Mouse (Mus musculus) thymus, postnatal 36 days (tissue): ENCODE results near the gene Tgm2.

Experiments used
- DNase-seq, 2 experiments: peaks; one replicate each; pipeline ENCODE4 v3.0.0; 2022; ENCODE audit warnings: mixed read lengths in 2 of 2

Tgm2 gene

DNA sequence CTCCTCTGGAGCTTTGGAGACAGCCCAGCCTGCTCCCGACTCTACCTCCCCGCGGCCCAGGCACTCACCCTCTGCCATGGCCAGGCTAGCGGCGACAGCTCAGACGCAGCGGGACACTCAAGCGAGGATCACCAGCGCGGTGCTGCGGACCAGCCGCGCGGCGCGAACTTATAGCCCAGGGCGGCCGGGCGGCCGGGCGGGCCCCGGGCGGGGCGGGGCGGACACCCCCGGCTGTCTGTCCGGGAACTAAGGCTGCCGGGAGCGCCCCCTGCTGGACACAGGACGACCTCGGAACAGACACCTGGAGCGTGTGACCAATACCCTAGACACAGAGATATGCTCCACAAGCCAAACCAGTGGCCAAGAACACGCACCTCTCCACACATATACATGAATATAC, at the start of gene Tgm2:
Gene Tgm2, minus strand, starts transcription at position 214 of the 400 bp plus-strand sequence.
- peak; percentile 76 to 79 for DNase-seq

DNA sequence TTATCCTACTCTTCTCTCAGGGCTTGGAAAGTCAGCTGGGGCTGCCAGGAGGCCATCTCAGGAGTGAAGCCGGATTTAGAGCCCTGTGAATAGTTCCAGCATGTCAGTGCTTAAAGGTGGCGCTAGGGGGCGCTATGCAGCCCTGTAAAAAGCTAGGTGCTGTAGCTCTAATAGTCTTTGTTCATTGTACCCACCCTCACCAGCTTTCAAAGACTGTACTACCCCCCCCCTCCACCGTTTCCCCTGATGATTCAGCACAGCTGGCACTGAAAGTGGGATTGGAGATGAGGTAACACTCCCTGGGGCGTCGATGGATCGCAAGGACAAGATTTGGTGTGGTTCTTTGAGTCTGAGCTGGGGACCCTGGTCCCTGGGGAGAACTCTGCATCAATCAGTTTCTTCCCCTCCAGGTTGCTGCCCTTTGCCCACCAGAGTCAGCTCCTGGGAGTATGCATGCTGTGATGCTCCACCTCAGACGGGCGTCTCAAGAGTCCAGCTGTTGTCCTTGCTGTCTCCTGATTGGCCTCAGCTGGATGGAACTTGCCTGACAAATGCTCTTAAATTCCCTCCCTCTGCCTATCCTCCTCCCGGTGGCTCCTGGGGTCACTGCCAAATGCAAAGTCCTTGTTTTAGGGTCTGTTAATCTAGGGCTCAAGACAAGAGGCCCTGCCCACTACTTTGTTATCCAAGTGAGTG, 48.9 kb upstream of the Tgm2 start:
- no peak for DNase-seq

DNA sequence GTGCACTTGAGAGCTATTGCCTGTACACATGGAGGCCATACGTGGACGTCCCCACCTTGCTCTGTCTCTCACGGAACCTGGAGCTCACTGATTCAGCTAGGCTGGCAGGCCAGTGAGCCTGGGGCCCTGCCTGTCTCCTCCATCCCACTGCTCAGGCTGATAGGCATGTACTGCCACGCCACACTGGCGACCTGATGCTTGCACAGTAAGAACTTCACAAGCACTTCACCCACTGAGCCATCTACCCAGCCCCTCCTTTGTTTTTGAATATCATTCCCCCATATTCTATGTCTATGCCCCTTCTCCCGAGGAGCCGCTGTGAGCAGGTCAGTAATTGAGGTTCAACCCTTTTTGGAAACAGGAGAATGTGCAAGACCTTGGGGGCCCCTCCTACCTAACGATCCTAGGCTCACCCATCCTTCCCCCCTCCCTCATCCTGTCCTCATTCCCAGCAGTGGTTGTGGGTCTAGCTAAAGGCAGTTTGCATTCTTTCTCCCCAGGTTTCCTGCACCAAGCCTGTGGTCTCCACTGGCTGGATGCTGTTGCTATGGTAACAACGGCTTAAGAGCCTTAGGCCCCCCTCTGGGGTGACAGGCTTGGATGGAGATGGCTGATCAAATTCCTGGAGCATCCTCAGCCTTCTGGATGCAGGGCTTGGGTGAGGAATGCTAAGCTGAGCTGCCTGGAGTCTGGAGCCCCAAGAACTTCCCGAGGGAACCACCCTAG, 47.5 kb upstream of the Tgm2 start:
- DNase-seq: no peak

DNA sequence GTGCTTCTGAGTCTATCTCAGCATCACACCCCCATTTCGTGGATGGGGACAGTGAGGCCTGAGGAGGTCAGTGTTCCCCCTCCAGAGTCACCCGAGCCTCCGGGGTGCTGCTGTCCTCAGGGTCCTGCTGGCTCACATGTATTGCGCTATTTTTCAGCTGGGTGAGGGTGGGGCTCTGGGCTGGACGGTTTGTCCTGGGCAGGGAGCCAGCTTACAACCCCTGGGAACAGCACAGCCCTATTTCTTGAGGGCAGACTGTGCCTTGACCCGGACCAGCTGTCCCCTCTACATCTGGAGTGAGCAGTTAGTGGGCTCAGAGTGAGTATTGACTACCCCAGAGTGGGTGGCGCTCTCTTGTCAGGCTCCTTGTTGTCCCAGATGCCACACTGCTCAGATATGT, 44.9 kb upstream of the Tgm2 start:
- DNase-seq: no peak

DNA sequence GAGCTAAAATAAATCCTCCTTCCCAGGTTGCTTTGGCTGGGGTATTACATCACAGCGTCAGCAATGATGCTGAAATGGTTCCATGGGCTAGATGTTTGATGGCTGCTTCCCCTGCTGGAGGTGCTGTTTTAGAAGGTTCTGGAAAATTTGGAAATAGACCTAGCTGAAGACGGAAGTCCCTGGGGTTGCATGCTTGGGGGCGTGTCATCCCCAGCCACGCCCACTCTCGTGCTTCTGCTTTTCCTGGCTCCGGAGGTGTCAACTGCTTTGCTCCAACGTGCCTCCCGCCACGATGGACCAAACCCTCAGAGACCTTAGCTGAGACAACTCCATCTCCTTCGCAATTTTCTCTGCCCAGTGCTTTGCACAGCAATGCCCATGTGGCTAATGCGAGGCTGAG, 43.2 kb upstream of the Tgm2 start:
- DNase-seq: no peak

DNA sequence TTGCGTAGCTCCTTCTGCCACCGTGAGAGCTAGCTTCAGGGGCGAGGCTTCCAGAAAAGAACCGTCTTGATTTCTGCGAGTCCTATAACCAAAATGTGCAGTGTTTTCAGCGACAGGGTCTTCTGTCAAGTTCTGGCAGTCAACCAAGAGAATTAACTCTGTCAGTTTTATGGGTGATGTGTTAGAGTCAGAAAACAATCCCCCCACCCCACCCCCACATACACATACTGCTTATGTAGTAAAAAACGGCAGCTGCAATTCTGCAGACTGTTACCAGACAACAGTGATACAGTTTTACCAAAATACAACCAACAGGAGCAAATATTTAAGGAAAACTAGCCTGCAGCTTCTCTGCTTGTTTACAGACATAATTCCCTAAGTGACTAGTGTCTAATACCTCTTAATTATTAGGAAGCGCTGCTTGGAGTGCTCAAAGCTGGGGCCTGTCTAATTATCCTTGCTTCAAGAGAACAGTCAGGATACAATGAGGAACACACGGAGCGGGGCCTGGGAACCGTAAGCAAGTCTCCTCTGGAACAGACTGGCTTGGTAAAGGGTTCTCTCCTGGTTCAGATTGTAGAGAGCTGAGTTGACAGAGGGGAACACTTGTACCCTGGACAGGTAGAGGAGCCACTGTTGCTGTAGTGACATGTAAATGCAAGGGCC, 40.1 kb upstream of the Tgm2 start:
- no peak for DNase-seq

DNA sequence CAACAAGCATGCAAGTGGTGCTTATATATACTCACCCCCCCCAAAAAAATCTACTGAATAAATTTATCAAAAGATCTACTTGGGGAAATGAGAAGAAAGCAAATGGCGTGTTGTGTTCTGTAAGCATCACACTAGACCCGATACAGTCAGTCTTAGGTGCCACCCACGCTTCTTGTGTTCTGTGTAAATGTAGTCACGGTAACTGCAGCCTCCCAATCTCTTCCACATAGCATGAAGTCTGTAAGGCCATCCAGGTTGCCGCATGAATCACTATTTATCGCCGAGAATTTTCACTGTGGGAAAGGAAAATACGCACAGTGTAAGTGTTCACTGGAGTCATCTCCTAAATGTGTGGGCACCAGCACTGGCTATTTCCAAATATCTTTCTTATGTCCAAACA, 37.0 kb upstream of the Tgm2 start:
- no peak for DNase-seq

DNA sequence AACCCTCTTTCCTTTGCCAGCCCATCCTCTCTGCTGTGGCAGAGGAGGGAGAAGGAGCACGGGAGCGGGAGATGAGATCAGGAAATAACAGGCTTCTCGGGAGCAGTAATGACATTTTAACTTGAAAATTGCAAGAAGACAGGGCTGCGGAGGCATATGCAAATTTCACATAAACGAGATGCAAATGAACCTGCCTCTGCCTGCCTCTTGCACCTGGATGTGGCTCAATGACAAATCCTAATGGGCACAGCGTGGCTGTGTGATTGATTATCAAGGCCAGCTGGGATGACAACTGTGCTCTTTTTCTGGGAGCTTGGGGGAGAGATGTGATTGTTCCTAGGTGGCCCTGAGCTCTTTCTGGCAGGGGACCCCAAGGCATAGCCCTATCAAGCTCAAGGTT, 35.7 kb upstream of the Tgm2 start:
- DNase-seq: no peak

DNA sequence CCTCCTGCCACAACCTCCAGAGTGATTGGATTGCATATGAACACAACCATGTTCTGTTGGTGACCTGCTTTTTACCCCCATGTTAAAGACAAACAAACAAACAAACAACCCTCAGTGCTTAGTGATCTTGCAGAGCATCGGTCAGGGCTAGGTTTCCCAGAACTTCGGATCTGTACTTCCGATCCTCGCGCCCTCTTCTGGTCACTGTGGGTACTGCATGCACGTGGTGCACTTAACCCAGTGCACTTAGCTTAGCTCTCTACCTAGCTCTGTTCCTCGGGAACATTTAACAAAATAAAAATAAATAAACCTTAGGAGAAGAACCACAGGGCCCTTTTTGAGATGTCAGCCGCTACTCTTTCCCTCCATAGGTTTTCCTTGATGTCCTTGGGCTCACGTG, 34.6 kb upstream of the Tgm2 start:
- DNase-seq: peak; percentile 45 to 51

DNA sequence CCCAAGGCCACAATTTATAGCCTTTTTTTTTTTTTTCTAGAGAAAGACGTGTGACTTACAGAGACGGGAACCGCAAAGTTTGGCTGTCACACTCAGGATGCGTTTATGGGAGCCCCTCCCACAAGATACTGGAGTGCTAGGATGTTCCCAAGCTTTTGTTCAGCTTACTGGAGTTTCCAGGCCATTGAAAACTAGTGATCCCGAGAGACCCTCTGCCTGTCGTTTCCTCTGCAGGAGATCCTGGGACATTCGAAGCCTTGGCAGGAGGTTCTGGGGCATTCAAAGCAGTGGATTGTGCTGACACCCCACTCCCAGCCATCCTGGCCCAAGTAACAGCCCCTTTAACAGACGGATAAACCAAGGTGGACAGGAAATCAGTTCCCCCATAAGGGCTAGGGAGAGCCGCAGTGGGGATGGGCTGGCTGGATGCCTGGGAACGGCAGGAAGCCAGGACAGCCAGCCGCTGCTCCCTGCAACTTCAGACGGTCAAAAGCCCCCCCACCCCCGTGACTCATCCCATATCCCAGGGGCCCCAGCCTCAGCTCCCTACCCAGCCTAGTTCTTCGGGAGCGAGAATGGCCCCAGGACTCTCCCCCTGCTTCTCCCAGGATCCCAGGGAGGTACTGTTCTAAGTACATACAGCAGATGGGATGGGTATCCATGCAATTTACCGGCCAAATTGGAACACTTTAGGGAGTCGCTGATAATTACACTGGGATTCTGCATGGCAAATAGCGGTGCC, 33.3 kb upstream of the Tgm2 start:
- DNase-seq: no peak

DNA sequence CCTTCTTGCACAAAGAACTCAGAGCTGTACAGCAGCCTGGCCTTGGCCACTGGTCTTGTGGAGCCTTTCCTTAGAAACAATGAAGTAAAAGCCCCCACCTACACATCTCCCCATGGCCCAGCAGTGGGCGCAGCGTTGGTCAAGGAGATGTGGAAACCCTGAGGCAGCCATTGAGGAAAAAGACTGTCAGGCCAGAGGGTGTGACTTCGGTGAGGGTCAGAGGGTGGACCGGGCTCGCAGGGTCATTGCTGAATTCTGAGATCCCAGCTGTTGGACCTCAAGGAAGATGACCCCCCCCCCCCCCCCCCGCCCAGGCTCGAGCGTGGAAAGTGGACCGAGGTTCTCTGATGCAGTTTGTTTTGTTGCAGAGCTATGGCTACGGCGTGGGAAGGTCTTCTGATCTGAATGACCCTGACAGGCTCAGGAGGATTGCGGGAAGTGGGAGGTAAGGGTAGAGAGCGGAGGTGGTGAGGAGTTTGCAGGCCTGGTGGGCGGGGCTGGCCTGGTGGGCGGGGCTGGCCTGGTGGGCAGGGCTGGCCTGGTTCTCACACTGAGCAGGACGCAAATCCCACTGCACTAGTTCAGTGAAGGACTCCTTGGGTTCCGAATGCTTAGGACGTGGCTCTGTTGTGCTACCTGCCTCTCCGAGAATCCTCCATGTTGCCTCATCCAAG, 32.6 kb upstream of the Tgm2 start:
- DNase-seq: peak; percentile 64 to 65

DNA sequence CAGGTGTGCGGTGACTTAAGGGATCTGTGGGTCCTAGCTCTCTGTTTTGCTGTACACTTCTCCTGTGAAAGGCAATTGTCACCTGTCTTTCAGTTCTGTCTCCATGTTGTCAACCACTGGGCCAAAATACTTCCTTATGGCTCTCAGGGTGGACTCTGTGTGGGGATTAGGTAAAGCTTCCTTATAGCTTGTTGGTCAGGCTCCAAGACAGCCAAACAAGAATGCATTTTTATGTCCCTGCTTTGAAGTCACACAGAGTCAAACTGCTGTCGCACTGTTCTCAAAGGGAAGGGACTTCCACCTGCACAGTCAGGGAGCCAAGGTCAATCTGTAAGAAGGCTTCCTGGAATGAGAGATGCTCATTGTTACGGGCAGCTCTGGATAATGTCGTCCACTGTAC, 31.9 kb upstream of the Tgm2 start:
- no peak for DNase-seq

DNA sequence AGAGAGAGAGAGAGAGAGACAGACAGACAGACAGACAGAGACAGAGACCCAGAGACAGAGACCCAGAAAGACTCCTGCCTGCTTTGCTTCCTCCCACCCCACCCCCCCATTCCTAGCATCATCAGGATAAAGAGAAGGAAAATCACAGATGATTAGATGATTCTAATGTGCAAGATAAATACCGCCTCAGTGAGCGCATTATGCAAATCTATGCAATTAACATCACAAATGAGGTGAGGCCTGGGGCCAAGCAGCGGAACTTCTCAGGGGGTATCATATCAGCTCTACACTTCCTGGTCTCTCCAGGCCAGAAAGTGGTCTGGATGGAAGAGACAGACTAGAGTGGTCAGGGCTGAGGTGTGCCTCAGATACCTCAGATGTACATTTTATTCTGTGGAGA, 31.3 kb upstream of the Tgm2 start:
- no peak for DNase-seq

DNA sequence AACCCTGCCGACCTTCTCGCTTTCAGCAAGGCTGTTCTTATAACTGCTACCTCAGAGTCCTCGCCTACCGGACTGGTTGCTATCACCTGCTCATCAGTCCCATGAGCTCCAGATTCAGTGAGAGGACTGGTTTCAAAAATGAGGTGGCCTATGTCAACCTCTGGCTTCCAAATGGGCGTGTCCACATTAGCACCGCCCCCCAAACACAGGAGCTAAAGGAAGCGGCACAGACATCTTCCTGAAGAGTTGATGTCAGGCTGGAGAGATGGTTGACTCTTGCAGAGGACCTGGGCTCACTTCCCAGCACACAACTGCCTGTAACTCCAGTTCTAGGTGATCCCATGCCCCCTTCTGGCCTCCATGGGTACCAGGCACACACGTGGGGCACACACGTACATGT, 30.5 kb upstream of the Tgm2 start:
- no peak for DNase-seq

DNA sequence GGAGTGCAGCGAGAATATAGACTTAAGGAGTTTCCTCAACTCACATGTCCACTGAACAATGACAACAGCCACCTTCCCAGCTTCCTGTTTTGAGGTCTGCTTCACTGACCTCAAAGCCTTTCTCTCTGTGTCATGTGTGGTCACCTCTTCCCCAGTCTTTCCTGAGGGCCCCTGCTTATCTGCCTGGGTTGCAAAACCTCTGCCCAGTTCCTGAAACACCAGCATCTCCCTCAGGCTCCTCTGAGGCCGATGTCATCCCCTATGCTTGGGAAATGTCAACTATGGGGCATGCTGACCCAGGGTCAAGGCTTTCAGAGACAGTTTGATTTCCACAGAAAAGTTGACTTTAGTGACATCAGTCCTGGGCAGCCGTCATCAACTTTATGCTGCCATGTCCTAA, 29.2 kb upstream of the Tgm2 start:
- DNase-seq: no peak

DNA sequence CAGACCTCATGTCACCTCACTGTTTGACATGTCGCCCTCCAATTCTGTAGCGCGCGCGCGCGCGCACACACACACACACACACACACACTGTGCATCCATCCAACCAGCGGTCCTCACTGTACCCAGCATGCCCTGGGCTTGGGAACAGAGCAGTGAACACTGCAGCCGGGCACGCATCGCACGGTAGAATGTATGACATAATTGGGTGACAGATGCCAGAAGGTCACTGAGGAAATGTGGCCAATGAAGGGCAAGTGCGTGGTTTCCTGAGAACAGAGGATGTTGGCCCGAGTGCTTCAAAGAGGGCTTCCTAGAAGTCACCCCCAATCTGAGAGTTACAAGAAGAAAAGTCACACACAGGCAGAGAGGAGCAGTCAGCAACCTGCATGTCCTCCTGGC, 28.7 kb upstream of the Tgm2 start:
- DNase-seq: no peak

DNA sequence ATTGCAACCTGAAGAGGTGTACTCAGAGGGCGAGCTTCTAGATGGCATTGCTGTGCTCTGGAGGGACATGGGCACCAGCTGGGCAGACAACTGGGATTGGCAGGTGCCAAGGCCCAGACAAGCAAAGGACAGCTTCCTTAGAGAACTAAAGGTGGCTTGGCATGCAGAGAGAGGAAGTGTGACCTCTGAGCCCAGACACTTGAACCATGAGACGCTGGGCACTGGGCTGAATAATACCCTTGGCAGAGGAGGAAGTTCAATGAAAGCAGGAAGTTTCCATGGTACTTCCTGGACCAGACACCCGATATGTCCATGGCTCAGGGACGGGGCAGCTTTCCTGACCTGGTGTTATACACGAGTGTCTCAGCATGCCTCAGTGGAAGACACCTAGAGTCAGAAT, 28.2 kb upstream of the Tgm2 start:
- no peak for DNase-seq

DNA sequence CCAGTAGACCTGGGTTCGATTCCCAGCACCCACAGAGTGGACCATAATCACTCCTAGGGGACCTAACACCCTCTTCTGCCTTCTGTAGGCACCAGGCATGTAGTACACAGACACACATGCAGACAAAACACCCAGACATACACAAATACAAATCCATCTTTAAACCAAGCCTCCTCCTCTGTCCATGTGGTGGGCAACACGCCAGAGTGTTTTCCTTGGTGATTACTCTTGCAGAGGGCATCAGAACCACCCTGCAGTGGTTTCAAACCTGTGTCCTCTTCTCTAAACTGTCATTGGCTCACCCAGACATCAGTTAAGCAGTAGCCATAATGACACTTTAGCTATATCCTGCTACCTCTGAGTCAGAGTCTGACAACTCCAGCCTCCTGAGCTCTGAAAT, 24.2 kb upstream of the Tgm2 start:
- no peak for DNase-seq

DNA sequence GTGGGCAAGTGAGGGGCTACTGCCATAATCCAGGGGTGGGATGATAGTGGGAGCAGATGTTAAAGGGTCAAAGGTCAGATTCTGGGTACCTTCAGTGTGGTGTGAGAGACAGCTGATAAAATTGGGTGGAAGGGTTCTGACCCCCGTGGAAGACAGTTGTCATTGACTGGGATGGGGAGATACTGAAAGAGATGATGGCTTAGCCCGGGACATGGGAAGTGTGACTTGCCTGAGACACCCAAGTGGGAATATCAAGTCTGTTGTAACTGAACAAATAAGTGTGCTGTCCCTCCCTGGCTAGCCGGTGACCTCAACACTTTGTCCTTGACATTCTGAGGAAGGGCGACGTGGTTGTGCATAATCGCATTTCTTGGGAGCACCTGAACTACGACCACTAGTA, 23.5 kb upstream of the Tgm2 start:
- DNase-seq: no peak

DNA sequence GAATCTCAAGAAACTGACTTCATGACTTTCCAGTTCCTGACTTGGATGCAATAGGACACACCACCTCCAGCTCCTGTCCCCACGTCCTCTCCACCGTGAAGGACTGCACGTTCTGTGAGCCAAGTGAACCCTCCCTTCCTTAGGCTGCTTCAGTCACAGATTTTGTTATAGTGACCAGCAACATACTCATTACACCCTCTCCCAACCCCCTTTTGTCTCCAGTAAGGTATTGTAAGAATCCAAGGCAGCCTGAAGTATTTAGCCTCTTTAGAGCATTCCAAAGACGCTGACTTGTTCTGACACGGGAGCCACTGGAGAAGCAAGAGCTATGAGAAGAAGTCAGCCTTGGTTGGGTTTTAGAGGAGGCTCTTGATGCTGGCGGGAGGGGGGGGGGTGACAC, 23.1 kb upstream of the Tgm2 start:
- DNase-seq: no peak

DNA sequence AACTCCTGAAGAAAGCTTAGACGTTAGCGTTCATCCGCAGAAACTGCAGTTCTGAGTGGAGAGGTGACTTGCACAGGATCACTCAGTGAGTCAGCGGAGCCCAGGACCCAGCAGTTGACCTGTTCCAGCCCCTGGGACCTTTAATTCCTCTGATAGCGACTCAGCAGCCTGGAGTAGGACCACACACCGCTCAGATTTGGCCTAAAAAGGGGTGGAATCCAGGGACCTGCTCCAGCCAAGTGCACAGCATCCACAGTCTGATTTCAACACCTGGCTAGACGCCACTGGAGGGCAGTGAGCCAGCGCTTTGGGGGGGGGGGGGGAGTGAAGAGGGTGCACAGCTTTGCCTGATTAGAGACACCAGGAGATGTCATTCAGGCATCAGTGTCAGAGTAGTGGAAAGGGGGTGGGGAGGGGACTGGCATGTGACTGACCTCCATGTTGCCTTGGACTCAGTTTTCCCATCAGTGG, 22.5 kb upstream of the Tgm2 start:
- no peak for DNase-seq

DNA sequence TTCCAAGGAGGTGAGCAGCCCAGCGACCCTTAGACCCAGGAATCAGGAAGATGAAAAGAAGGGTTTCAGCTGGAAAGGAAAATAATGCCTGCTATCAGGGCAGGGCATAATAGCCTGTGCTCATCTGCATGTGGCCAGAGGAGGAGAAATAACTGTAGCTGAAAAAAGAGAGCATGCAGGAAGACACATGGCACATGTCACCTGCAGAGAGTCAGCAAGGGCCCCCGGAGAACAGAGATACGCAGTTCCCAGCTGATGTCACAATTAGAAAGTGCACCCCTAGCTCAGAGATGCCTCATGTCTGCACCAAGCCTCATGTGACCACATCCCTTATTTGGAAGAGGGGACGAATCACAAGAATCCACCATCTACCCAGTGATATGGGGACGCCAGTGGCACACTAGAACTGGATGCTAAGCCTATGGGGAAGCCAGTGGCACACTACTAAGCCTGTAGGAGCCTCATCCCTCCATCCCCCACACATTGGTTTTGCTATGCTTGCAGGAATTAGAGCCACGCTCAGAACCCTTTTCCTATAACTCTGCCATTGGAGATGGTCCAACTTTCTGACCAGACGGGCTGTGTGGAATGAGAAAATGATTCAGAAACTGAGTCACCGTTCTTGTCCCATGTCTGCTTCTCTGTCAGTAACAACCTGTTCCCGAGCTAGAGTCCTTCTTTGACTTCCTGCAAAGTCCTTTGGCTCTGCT, 21.4 kb upstream of the Tgm2 start:
- no peak for DNase-seq
